Mouse (Mus musculus): Measurements from ENCODE around the gene Htr6. TPM values are rescaled to one million over a fixed set of nuclear protein-coding genes. Genes with fewer than 3 reads are reported as not detected.
A peak's percentile ranks its signal among the peaks of the same experiment; 100 is the strongest.

Gene Htr6
- polyA plus RNA-seq (2012; rRNA removed) = 0.76 and 1.8 TPM in 2 replicates

- H3K4me3 ChIP-seq (ENCODE audit: low read depth, low read length) = peak within 1 kb of the TSS; percentile 61
- under 1% methylated on average over 75 of the region's 77 CpGs for WGBS
These were observed at the start of gene Htr6 for GRCm38 (mm10) chr4:139075041-139075711. Gene Htr6 (minus strand): TSS chr4:139075570.

GRCm38 (mm10) chr4:139124940-139125339 is 49.6 kb upstream of the Htr6 start:
- H3K27me3 ChIP-seq (ENCODE audit: control insufficient read depth, insufficient read depth, low read length) = no peaks in the 10 kb centered on the region
- TF ChIP-seq POLR2A (IDR thresholded peaks at IDR 0.05; ENCODE audit: low read depth, low read length) (no peak), CTCF (IDR thresholded peaks at IDR 0.05; ENCODE audit: extremely low read depth, insufficient read length, insufficient replicate concordance, low read depth, low read length) (no peak)
- no peaks in the 10 kb centered on the region for H3K36me3 ChIP-seq (ENCODE audit: control insufficient read depth, insufficient read depth, low read length)
- peaks cover 12% of the 10 kb centered on the region; the same call in 1 of the 2 replicates for H3K4me1 ChIP-seq (ENCODE audit: control insufficient read depth, insufficient read depth, insufficient read length, low read length)
- H3K4me3 ChIP-seq (ENCODE audit: low read depth, low read length) = no peak overlapping the region
- 0 out of 2 replicates have a peak overlapping the region, but pooled peaks have one; percentile 7 for H3K27ac ChIP-seq (ENCODE audit: insufficient read depth, low read depth, low read length)
- WGBS = 32% methylated on average over 6 of the region's 6 CpGs

More at GRCm38 (mm10) chr4:139075041-139075711, at the start of gene Htr6:
- no peak for TF ChIP-seq CTCF (IDR thresholded peaks at IDR 0.05; ENCODE audit: extremely low read depth, insufficient read length, insufficient replicate concordance, low read depth, low read length)
- TF ChIP-seq POLR2A (IDR thresholded peaks at IDR 0.05; ENCODE audit: low read depth, low read length) = no peak
- H3K27ac ChIP-seq (ENCODE audit: insufficient read depth, low read depth, low read length) = no peak within 1 kb of the TSS
- peaks cover 23% of the 10 kb centered on the region for H3K27me3 ChIP-seq (ENCODE audit: control insufficient read depth, insufficient read depth, low read length)
- no peaks in the 10 kb centered on the region for H3K36me3 ChIP-seq (ENCODE audit: control insufficient read depth, insufficient read depth, low read length)
- peaks cover 11% of the 10 kb centered on the region for H3K4me1 ChIP-seq (ENCODE audit: control insufficient read depth, insufficient read depth, insufficient read length, low read length)

GRCm38 (mm10) chr4:139122557-139122956 is 47.2 kb upstream of the Htr6 start:
- Histone ChIP-seq H3K4me1 (ENCODE audit: control insufficient read depth, insufficient read depth, insufficient read length, low read length) (peaks cover 12% of the 10 kb centered on the region; the same call in 1 of the 2 replicates), H3K27me3 (ENCODE audit: control insufficient read depth, insufficient read depth, low read length) (no peaks in the 10 kb centered on the region), H3K27ac (ENCODE audit: insufficient read depth, low read depth, low read length) (no peak overlapping the region), H3K36me3 (ENCODE audit: control insufficient read depth, insufficient read depth, low read length) (no peaks in the 10 kb centered on the region), H3K4me3 (ENCODE audit: low read depth, low read length) (no peak overlapping the region)
- TF ChIP-seq POLR2A (IDR thresholded peaks at IDR 0.05; ENCODE audit: low read depth, low read length) (no peak), CTCF (IDR thresholded peaks at IDR 0.05; ENCODE audit: extremely low read depth, insufficient read length, insufficient replicate concordance, low read depth, low read length) (no peak)
- WGBS = 62% methylated on average over 4 of the region's 4 CpGs

- H3K4me3 ChIP-seq (ENCODE audit: low read depth, low read length) = no peak overlapping the region
- 59% methylated on average over 7 of the region's 7 CpGs for WGBS
- H3K4me1 ChIP-seq (ENCODE audit: control insufficient read depth, insufficient read depth, insufficient read length, low read length) = peaks cover 18% of the 10 kb centered on the region
- H3K27me3 ChIP-seq (ENCODE audit: control insufficient read depth, insufficient read depth, low read length) = no peaks in the 10 kb centered on the region
- no peak for TF ChIP-seq POLR2A (IDR thresholded peaks at IDR 0.05; ENCODE audit: low read depth, low read length)
- TF ChIP-seq CTCF (IDR thresholded peaks at IDR 0.05; ENCODE audit: extremely low read depth, insufficient read length, insufficient replicate concordance, low read depth, low read length) = no peak
- no peaks in the 10 kb centered on the region for H3K36me3 ChIP-seq (ENCODE audit: control insufficient read depth, insufficient read depth, low read length)
- H3K27ac ChIP-seq (ENCODE audit: insufficient read depth, low read depth, low read length) = peak overlapping the region; percentile 4; the same call in 1 of the 2 replicates
These were observed 45.6 kb upstream of the Htr6 start for GRCm38 (mm10) chr4:139120998-139121397.

- no peak for TF ChIP-seq CTCF (IDR thresholded peaks at IDR 0.05; ENCODE audit: extremely low read depth, insufficient read length, insufficient replicate concordance, low read depth, low read length)
- TF ChIP-seq POLR2A (IDR thresholded peaks at IDR 0.05; ENCODE audit: low read depth, low read length) = no peak
- 62% methylated on average over 4 of the region's 4 CpGs for WGBS
- Histone ChIP-seq H3K4me3 (ENCODE audit: low read depth, low read length) (no peak overlapping the region), H3K27me3 (ENCODE audit: control insufficient read depth, insufficient read depth, low read length) (no peaks in the 10 kb centered on the region), H3K36me3 (ENCODE audit: control insufficient read depth, insufficient read depth, low read length) (no peaks in the 10 kb centered on the region), H3K27ac (ENCODE audit: insufficient read depth, low read depth, low read length) (no peak overlapping the region), H3K4me1 (ENCODE audit: control insufficient read depth, insufficient read depth, insufficient read length, low read length) (peaks cover 15% of the 10 kb centered on the region)
These were observed 45.0 kb upstream of the Htr6 start for GRCm38 (mm10) chr4:139120281-139120814.

GRCm38 (mm10) chr4:139116356-139117063 is 41.1 kb upstream of the Htr6 start:
- WGBS = 30% methylated on average over 3 of the region's 3 CpGs
- Histone ChIP-seq H3K4me1 (ENCODE audit: control insufficient read depth, insufficient read depth, insufficient read length, low read length) (peaks cover 14% of the 10 kb centered on the region), H3K36me3 (ENCODE audit: control insufficient read depth, insufficient read depth, low read length) (no peaks in the 10 kb centered on the region), H3K27ac (ENCODE audit: insufficient read depth, low read depth, low read length) (no peak overlapping the region), H3K27me3 (ENCODE audit: control insufficient read depth, insufficient read depth, low read length) (no peaks in the 10 kb centered on the region), H3K4me3 (ENCODE audit: low read depth, low read length) (no peak overlapping the region)
- no peak for TF ChIP-seq CTCF (IDR thresholded peaks at IDR 0.05; ENCODE audit: extremely low read depth, insufficient read length, insufficient replicate concordance, low read depth, low read length)
- no peak for TF ChIP-seq POLR2A (IDR thresholded peaks at IDR 0.05; ENCODE audit: low read depth, low read length)

- Histone ChIP-seq H3K4me1 (ENCODE audit: control insufficient read depth, insufficient read depth, insufficient read length, low read length) (peaks cover 19% of the 10 kb centered on the region), H3K27ac (ENCODE audit: insufficient read depth, low read depth, low read length) (no peak overlapping the region), H3K27me3 (ENCODE audit: control insufficient read depth, insufficient read depth, low read length) (no peaks in the 10 kb centered on the region), H3K36me3 (ENCODE audit: control insufficient read depth, insufficient read depth, low read length) (no peaks in the 10 kb centered on the region), H3K4me3 (ENCODE audit: low read depth, low read length) (no peak overlapping the region)
- 91% methylated on average over 5 of the region's 5 CpGs for WGBS
- no peak for TF ChIP-seq POLR2A (IDR thresholded peaks at IDR 0.05; ENCODE audit: low read depth, low read length)
- TF ChIP-seq CTCF (IDR thresholded peaks at IDR 0.05; ENCODE audit: extremely low read depth, insufficient read length, insufficient replicate concordance, low read depth, low read length) = peak; percentile 43; the same call in 1 of the 2 replicates
These were observed 40.4 kb upstream of the Htr6 start for GRCm38 (mm10) chr4:139115721-139116120.

Data from small intestine, adult 2 months (tissue).